Mouse (Mus musculus): ENCODE results near the gene Mcm5. TPM values are rescaled to one million over a fixed set of nuclear protein-coding genes. Genes with fewer than 3 reads are reported as not detected.

The Mcm5 gene
- polyA plus RNA-seq, 1 experiment from 2014 or later, result 141 TPM

GRCm38 (mm10) chr8:75074876-75075275 lies 34.5 kb upstream of the Mcm5 start:
- no peaks in the 10 kb centered on the region for H3K27me3 ChIP-seq (ENCODE audit: control insufficient read depth, insufficient read depth, low read length)
- no peaks in the 10 kb centered on the region for H3K4me1 ChIP-seq (ENCODE audit: control insufficient read depth, insufficient read depth, low read length)
- H3K36me3 ChIP-seq (ENCODE audit: control insufficient read depth, insufficient read depth, low read length), result no peaks in the 10 kb centered on the region
- no peak for ATAC-seq (ENCODE audit: insufficient number of reproducible peaks, insufficient read depth, low FRiP score, low read depth)
- H3K4me3 ChIP-seq (ENCODE audit: low read depth, low read length), result no peak overlapping the region
- no peak overlapping the region for H3K4me2 ChIP-seq (replicated peaks; ENCODE audit: low read depth, low read length)
- no peak overlapping the region for H3K27ac ChIP-seq (ENCODE audit: low read length)
- WGBS, result 88% methylated on average over 1 of the region's 1 CpGs
- H3K9ac ChIP-seq (replicated peaks; ENCODE audit: low read depth, low read length), result no peak overlapping the region
- no peaks in the 10 kb centered on the region for H3K9me3 ChIP-seq (ENCODE audit: control insufficient read depth, low read depth, low read length)

- no peak for ATAC-seq (ENCODE audit: insufficient number of reproducible peaks, insufficient read depth, low FRiP score, low read depth)
- Histone ChIP-seq H3K36me3 (ENCODE audit: control insufficient read depth, insufficient read depth, low read length) (no peaks in the 10 kb centered on the region), H3K4me3 (ENCODE audit: low read depth, low read length) (no peak overlapping the region), H3K27me3 (ENCODE audit: control insufficient read depth, insufficient read depth, low read length) (no peaks in the 10 kb centered on the region), H3K27ac (ENCODE audit: low read length) (no peak overlapping the region), H3K4me2 (replicated peaks; ENCODE audit: low read depth, low read length) (no peak overlapping the region), H3K9ac (replicated peaks; ENCODE audit: low read depth, low read length) (no peak overlapping the region), H3K4me1 (ENCODE audit: control insufficient read depth, insufficient read depth, low read length) (no peaks in the 10 kb centered on the region), H3K9me3 (ENCODE audit: control insufficient read depth, low read depth, low read length) (no peaks in the 10 kb centered on the region)
- WGBS, result 63% methylated on average over 1 of the region's 1 CpGs
Observed at GRCm38 (mm10) chr8:75078215-75078614, 31.2 kb upstream of the Mcm5 start.

- Histone ChIP-seq H3K4me2 (replicated peaks; ENCODE audit: low read depth, low read length) (no peak overlapping the region), H3K9me3 (ENCODE audit: control insufficient read depth, low read depth, low read length) (no peaks in the 10 kb centered on the region), H3K27ac (ENCODE audit: low read length) (no peak overlapping the region), H3K4me3 (ENCODE audit: low read depth, low read length) (no peak overlapping the region), H3K9ac (replicated peaks; ENCODE audit: low read depth, low read length) (no peak overlapping the region), H3K36me3 (ENCODE audit: control insufficient read depth, insufficient read depth, low read length) (no peaks in the 10 kb centered on the region), H3K4me1 (ENCODE audit: control insufficient read depth, insufficient read depth, low read length) (no peaks in the 10 kb centered on the region), H3K27me3 (ENCODE audit: control insufficient read depth, insufficient read depth, low read length) (no peaks in the 10 kb centered on the region)
- 91% methylated on average over 9 of the region's 9 CpGs for WGBS
- ATAC-seq (ENCODE audit: insufficient number of reproducible peaks, insufficient read depth, low FRiP score, low read depth), result no peak
Observed at GRCm38 (mm10) chr8:75078851-75079250, 30.5 kb upstream of the Mcm5 start.

- WGBS, result 78% methylated on average over 9 of the region's 9 CpGs
- H3K27ac ChIP-seq (ENCODE audit: low read length), result no peak overlapping the region
- no peak overlapping the region for H3K4me3 ChIP-seq (ENCODE audit: low read depth, low read length)
- H3K9me3 ChIP-seq (ENCODE audit: control insufficient read depth, low read depth, low read length), result no peaks in the 10 kb centered on the region
- no peak overlapping the region for H3K4me2 ChIP-seq (replicated peaks; ENCODE audit: low read depth, low read length)
- H3K36me3 ChIP-seq (ENCODE audit: control insufficient read depth, insufficient read depth, low read length), result no peaks in the 10 kb centered on the region
- H3K27me3 ChIP-seq (ENCODE audit: control insufficient read depth, insufficient read depth, low read length), result no peaks in the 10 kb centered on the region
- H3K9ac ChIP-seq (replicated peaks; ENCODE audit: low read depth, low read length), result no peak overlapping the region
- no peak for ATAC-seq (ENCODE audit: insufficient number of reproducible peaks, insufficient read depth, low FRiP score, low read depth)
- no peaks in the 10 kb centered on the region for H3K4me1 ChIP-seq (ENCODE audit: control insufficient read depth, insufficient read depth, low read length)
Observed at GRCm38 (mm10) chr8:75081364-75082040, 27.9 kb upstream of the Mcm5 start.

GRCm38 (mm10) chr8:75082181-75082805 lies 27.1 kb upstream of the Mcm5 start:
- ATAC-seq (ENCODE audit: insufficient number of reproducible peaks, insufficient read depth, low FRiP score, low read depth), result no peak
- Histone ChIP-seq H3K36me3 (ENCODE audit: control insufficient read depth, insufficient read depth, low read length) (no peaks in the 10 kb centered on the region), H3K27me3 (ENCODE audit: control insufficient read depth, insufficient read depth, low read length) (no peaks in the 10 kb centered on the region), H3K27ac (ENCODE audit: low read length) (no peak overlapping the region), H3K4me1 (ENCODE audit: control insufficient read depth, insufficient read depth, low read length) (no peaks in the 10 kb centered on the region), H3K9ac (replicated peaks; ENCODE audit: low read depth, low read length) (no peak overlapping the region), H3K4me3 (ENCODE audit: low read depth, low read length) (no peak overlapping the region), H3K9me3 (ENCODE audit: control insufficient read depth, low read depth, low read length) (no peaks in the 10 kb centered on the region), H3K4me2 (replicated peaks; ENCODE audit: low read depth, low read length) (no peak overlapping the region)
- 73% methylated on average over 6 of the region's 6 CpGs for whole genome bisulfite sequencing

- no peaks in the 10 kb centered on the region for H3K4me1 ChIP-seq (ENCODE audit: control insufficient read depth, insufficient read depth, low read length)
- H3K4me2 ChIP-seq (replicated peaks; ENCODE audit: low read depth, low read length), result peak overlapping the region; percentile 36
- H3K36me3 ChIP-seq (ENCODE audit: control insufficient read depth, insufficient read depth, low read length), result no peaks in the 10 kb centered on the region
- H3K27ac ChIP-seq (ENCODE audit: low read length), result peak overlapping the region; percentile 44; the same call in 1 of the 2 replicates
- no peak overlapping the region for H3K9ac ChIP-seq (replicated peaks; ENCODE audit: low read depth, low read length)
- H3K4me3 ChIP-seq (ENCODE audit: low read depth, low read length), result peak overlapping the region; percentile 16; the same call in 1 of the 2 replicates
- peak; percentile 95 for ATAC-seq (ENCODE audit: insufficient number of reproducible peaks, insufficient read depth, low FRiP score, low read depth)
- no peaks in the 10 kb centered on the region for H3K27me3 ChIP-seq (ENCODE audit: control insufficient read depth, insufficient read depth, low read length)
- no peaks in the 10 kb centered on the region for H3K9me3 ChIP-seq (ENCODE audit: control insufficient read depth, low read depth, low read length)
- 2% methylated on average over 17 of the region's 17 CpGs for WGBS
Observed at GRCm38 (mm10) chr8:75083846-75084245, 25.5 kb upstream of the Mcm5 start.

- ATAC-seq (ENCODE audit: insufficient number of reproducible peaks, insufficient read depth, low FRiP score, low read depth), result no peak
- 70% methylated on average over 3 of the region's 3 CpGs for WGBS
- Histone ChIP-seq H3K4me3 (ENCODE audit: low read depth, low read length) (no peak overlapping the region), H3K9me3 (ENCODE audit: control insufficient read depth, low read depth, low read length) (no peaks in the 10 kb centered on the region), H3K27ac (ENCODE audit: low read length) (0 out of 2 replicates have a peak overlapping the region, but pooled peaks have one; percentile 7), H3K36me3 (ENCODE audit: control insufficient read depth, insufficient read depth, low read length) (no peaks in the 10 kb centered on the region), H3K4me2 (replicated peaks; ENCODE audit: low read depth, low read length) (0 out of 2 replicates have a peak overlapping the region, but pooled peaks have one; percentile 36), H3K27me3 (ENCODE audit: control insufficient read depth, insufficient read depth, low read length) (no peaks in the 10 kb centered on the region), H3K4me1 (ENCODE audit: control insufficient read depth, insufficient read depth, low read length) (peaks cover 6% of the 10 kb centered on the region), H3K9ac (replicated peaks; ENCODE audit: low read depth, low read length) (no peak overlapping the region)
Observed at GRCm38 (mm10) chr8:75084382-75085064, 24.8 kb upstream of the Mcm5 start.

GRCm38 (mm10) chr8:75086002-75086401 lies 23.4 kb upstream of the Mcm5 start:
- H3K4me1 ChIP-seq (ENCODE audit: control insufficient read depth, insufficient read depth, low read length), result peaks cover 10% of the 10 kb centered on the region
- WGBS, result 72% methylated on average over 2 of the region's 2 CpGs
- no peaks in the 10 kb centered on the region for H3K27me3 ChIP-seq (ENCODE audit: control insufficient read depth, insufficient read depth, low read length)
- H3K9ac ChIP-seq (replicated peaks; ENCODE audit: low read depth, low read length), result no peak overlapping the region
- H3K4me2 ChIP-seq (replicated peaks; ENCODE audit: low read depth, low read length), result no peak overlapping the region
- H3K27ac ChIP-seq (ENCODE audit: low read length), result no peak overlapping the region
- no peaks in the 10 kb centered on the region for H3K36me3 ChIP-seq (ENCODE audit: control insufficient read depth, insufficient read depth, low read length)
- H3K9me3 ChIP-seq (ENCODE audit: control insufficient read depth, low read depth, low read length), result no peaks in the 10 kb centered on the region
- no peak overlapping the region for H3K4me3 ChIP-seq (ENCODE audit: low read depth, low read length)
- no peak for ATAC-seq (ENCODE audit: insufficient number of reproducible peaks, insufficient read depth, low FRiP score, low read depth)

Measured in stomach, embryonic 14.5 days (tissue).